Mouse (Mus musculus): ENCODE measurements around the gene Prss32. TPM values are rescaled to one million over a fixed set of nuclear protein-coding genes. Genes with fewer than 3 reads are reported as not detected.
"Not testable (repeated sequence)": the region's sequence is repeated elsewhere in the genome, so short reads cannot be mapped to it uniquely, and the experiment has no call there.

The Prss32 gene
- polyA plus RNA-seq, 1 experiment from 2014 or later = not detected

GRCm38 (mm10) chr17:23873884-23874856, 30.5 kb downstream of the Prss32 start:
- H3K36me3 ChIP-seq (ENCODE audit: control insufficient read depth, insufficient read depth, low read length) = no peaks in the 10 kb centered on the region
- no peak overlapping the region for H3K9ac ChIP-seq (ENCODE audit: low read depth, low read length)
- no peak overlapping the region for H3K4me2 ChIP-seq

GRCm38 (mm10) chr17:23876741-23877140, 33.1 kb downstream of the Prss32 start:
- no peak overlapping the region for H3K4me2 ChIP-seq

More at GRCm38 (mm10) chr17:23873884-23874856, 30.5 kb downstream of the Prss32 start:
- H3K27ac ChIP-seq (ENCODE audit: low read depth, low read length) = no peak overlapping the region
- H3K27me3 ChIP-seq (ENCODE audit: control insufficient read depth, insufficient read depth, low read length) = no peaks in the 10 kb centered on the region
- ATAC-seq (replicated peaks; ENCODE audit: insufficient number of reproducible peaks, low FRiP score, low TSS enrichment) = no peak
- H3K9me3 ChIP-seq (replicated peaks; ENCODE audit: control insufficient read depth, low read length) = no peaks in the 10 kb centered on the region
- no peaks in the 10 kb centered on the region for H3K4me1 ChIP-seq (ENCODE audit: control insufficient read depth, insufficient read depth, low read length)
- 45% methylated on average over 8 of the region's 8 CpGs for WGBS (ENCODE audit: insufficient replicate concordance)
- H3K4me3 ChIP-seq (ENCODE audit: low read depth, low read length) = no peak overlapping the region

GRCm38 (mm10) chr17:23877166-23877565, 33.5 kb downstream of the Prss32 start:
- Histone ChIP-seq H3K4me1 (ENCODE audit: control insufficient read depth, insufficient read depth, low read length) (no peaks in the 10 kb centered on the region), H3K36me3 (ENCODE audit: control insufficient read depth, insufficient read depth, low read length) (no peaks in the 10 kb centered on the region), H3K27ac (ENCODE audit: low read depth, low read length) (no peak overlapping the region), H3K4me3 (ENCODE audit: low read depth, low read length) (no peak overlapping the region), H3K9ac (ENCODE audit: low read depth, low read length) (no peak overlapping the region), H3K9me3 (replicated peaks; ENCODE audit: control insufficient read depth, low read length) (no peaks in the 10 kb centered on the region), H3K27me3 (ENCODE audit: control insufficient read depth, insufficient read depth, low read length) (no peaks in the 10 kb centered on the region), H3K4me2 (no peak overlapping the region)
- 72% methylated on average over 2 of the region's 2 CpGs for WGBS (ENCODE audit: insufficient replicate concordance)
- ATAC-seq (replicated peaks; ENCODE audit: insufficient number of reproducible peaks, low FRiP score, low TSS enrichment) = no peak

More at GRCm38 (mm10) chr17:23876741-23877140, 33.1 kb downstream of the Prss32 start:
- Histone ChIP-seq H3K36me3 (ENCODE audit: control insufficient read depth, insufficient read depth, low read length) (no peaks in the 10 kb centered on the region), H3K9me3 (replicated peaks; ENCODE audit: control insufficient read depth, low read length) (no peaks in the 10 kb centered on the region), H3K27me3 (ENCODE audit: control insufficient read depth, insufficient read depth, low read length) (no peaks in the 10 kb centered on the region), H3K4me1 (ENCODE audit: control insufficient read depth, insufficient read depth, low read length) (no peaks in the 10 kb centered on the region), H3K9ac (ENCODE audit: low read depth, low read length) (no peak overlapping the region), H3K4me3 (ENCODE audit: low read depth, low read length) (no peak overlapping the region), H3K27ac (ENCODE audit: low read depth, low read length) (no peak overlapping the region)
- WGBS (ENCODE audit: insufficient replicate concordance) = 60% methylated on average over 3 of the region's 3 CpGs
- ATAC-seq (replicated peaks; ENCODE audit: insufficient number of reproducible peaks, low FRiP score, low TSS enrichment) = no peak

- 42% methylated on average over 4 of the region's 4 CpGs for WGBS (ENCODE audit: insufficient replicate concordance)
- H3K4me3 ChIP-seq (ENCODE audit: low read depth, low read length); H3K27ac ChIP-seq (ENCODE audit: low read depth, low read length); H3K36me3 ChIP-seq (ENCODE audit: control insufficient read depth, insufficient read depth, low read length); H3K4me2 ChIP-seq; H3K9ac ChIP-seq (ENCODE audit: low read depth, low read length); ATAC-seq (replicated peaks; ENCODE audit: insufficient number of reproducible peaks, low FRiP score, low TSS enrichment); H3K27me3 ChIP-seq (ENCODE audit: control insufficient read depth, insufficient read depth, low read length); H3K9me3 ChIP-seq (replicated peaks; ENCODE audit: control insufficient read depth, low read length); H3K4me1 ChIP-seq (ENCODE audit: control insufficient read depth, insufficient read depth, low read length): not testable (repeated sequence)
These were observed 36.9 kb downstream of the Prss32 start, which contains the start of the genes Dcpp1 and Dcpp2 for GRCm38 (mm10) chr17:23880576-23880975. TSS of gene Dcpp1 (plus strand) at chr17:23880876. TSS of gene Dcpp2 (plus strand) at chr17:23880880.

Small RNA genes lying within 50 kb of the gene (microRNA-seq; reads per million reads assigned to microRNA genes)
- gene Mir5125 (ENCODE audit: borderline number of aligned reads) = 0.81 reads per million, percentile 9 among the genes with 10 or more reads in this experiment

Other genes starting within 250 kb of the Prss32 start
- 8.9 and 9.0 TPM in 2 replicates for gene Zfp13, start 244.4 kb upstream of the Prss32 start, polyA plus RNA-seq (2014; fragmentation: Nextera tagmentation; extraction: Ambion mirVana)
- gene Zscan10, start 243.0 kb upstream of the Prss32 start, polyA plus RNA-seq (2014; fragmentation: Nextera tagmentation; extraction: Ambion mirVana) = not detected in 2 replicates
- 0.07 and 0.27 TPM in 2 replicates for gene Mmp25, start 198.6 kb upstream of the Prss32 start, polyA plus RNA-seq (2014; fragmentation: Nextera tagmentation; extraction: Ambion mirVana)
- 0.24 TPM in 1 of 2 replicates, not detected in the other for gene Bicdl2, start 183.3 kb upstream of the Prss32 start, polyA plus RNA-seq (2014; fragmentation: Nextera tagmentation; extraction: Ambion mirVana)
- 382 and 389 TPM in 2 replicates for gene Hcfc1r1, start 170.3 kb upstream of the Prss32 start, polyA plus RNA-seq (2014; fragmentation: Nextera tagmentation; extraction: Ambion mirVana)
- gene Thoc6, start 170.0 kb upstream of the Prss32 start, polyA plus RNA-seq (2014; fragmentation: Nextera tagmentation; extraction: Ambion mirVana) = 40.9 and 41.0 TPM in 2 replicates
- gene Tnfrsf12a, start 166.4 kb upstream of the Prss32 start, polyA plus RNA-seq (2014; fragmentation: Nextera tagmentation; extraction: Ambion mirVana) = 77.6 and 85.3 TPM in 2 replicates
- gene Cldn6, start 164.6 kb upstream of the Prss32 start, polyA plus RNA-seq (2014; fragmentation: Nextera tagmentation; extraction: Ambion mirVana) = 3.3 and 3.9 TPM in 2 replicates
- 0.25 and 0.46 TPM in 2 replicates for gene Cldn9, start 159.8 kb upstream of the Prss32 start, polyA plus RNA-seq (2014; fragmentation: Nextera tagmentation; extraction: Ambion mirVana)
- 0.16 and 0.20 TPM in 2 replicates for gene 1520401A03Rik, start 121.1 kb upstream of the Prss32 start, polyA plus RNA-seq (2014; fragmentation: Nextera tagmentation; extraction: Ambion mirVana)
- 31.5 and 33.8 TPM in 2 replicates for gene Pkmyt1, start 117.5 kb upstream of the Prss32 start, polyA plus RNA-seq (2014; fragmentation: Nextera tagmentation; extraction: Ambion mirVana)
- gene Paqr4, start 103.0 kb upstream of the Prss32 start, polyA plus RNA-seq (2014; fragmentation: Nextera tagmentation; extraction: Ambion mirVana) = 7.6 and 7.9 TPM in 2 replicates
- 0.27 and 0.63 TPM in 2 replicates for gene Kremen2, start 98.0 kb upstream of the Prss32 start, polyA plus RNA-seq (2014; fragmentation: Nextera tagmentation; extraction: Ambion mirVana)
- 60.5 and 62.4 TPM in 2 replicates for gene Flywch1, start 72.3 kb upstream of the Prss32 start, polyA plus RNA-seq (2014; fragmentation: Nextera tagmentation; extraction: Ambion mirVana)
- gene Flywch2, start 57.8 kb upstream of the Prss32 start, polyA plus RNA-seq (2014; fragmentation: Nextera tagmentation; extraction: Ambion mirVana) = 8.2 and 9.5 TPM in 2 replicates
- 285 and 390 TPM in 2 replicates for gene Srrm2, start 53.3 kb upstream of the Prss32 start, polyA plus RNA-seq (2014; fragmentation: Nextera tagmentation; extraction: Ambion mirVana)
- 929 and 1,004 TPM in 2 replicates for gene Elob, start 14.7 kb upstream of the Prss32 start, polyA plus RNA-seq (2014; fragmentation: Nextera tagmentation; extraction: Ambion mirVana)
- not detected in 2 replicates for gene Prss33, start 7.8 kb upstream of the Prss32 start, polyA plus RNA-seq (2014; fragmentation: Nextera tagmentation; extraction: Ambion mirVana)
- 0.19 and 0.31 TPM in 2 replicates for gene Prss41, start 317 bp downstream of the Prss32 start, polyA plus RNA-seq (2014; fragmentation: Nextera tagmentation; extraction: Ambion mirVana)
- not detected in 2 replicates for gene Prss21, start 24.2 kb downstream of the Prss32 start, polyA plus RNA-seq (2014; fragmentation: Nextera tagmentation; extraction: Ambion mirVana)
- not detected in 2 replicates for gene Dcpp1, start 37.0 kb downstream of the Prss32 start, polyA plus RNA-seq (2014; fragmentation: Nextera tagmentation; extraction: Ambion mirVana)
- gene Dcpp2, start 37.0 kb downstream of the Prss32 start, polyA plus RNA-seq (2014; fragmentation: Nextera tagmentation; extraction: Ambion mirVana) = not detected in 2 replicates
- not detected in 2 replicates for gene Dcpp3, start 73.6 kb downstream of the Prss32 start, polyA plus RNA-seq (2014; fragmentation: Nextera tagmentation; extraction: Ambion mirVana)
- gene Sbp, start 97.8 kb downstream of the Prss32 start, polyA plus RNA-seq (2014; fragmentation: Nextera tagmentation; extraction: Ambion mirVana) = not detected in 2 replicates
- gene Sbpl, start 111.4 kb downstream of the Prss32 start, polyA plus RNA-seq (2014; fragmentation: Nextera tagmentation; extraction: Ambion mirVana) = not detected in 2 replicates
- gene Prss30, start 136.7 kb downstream of the Prss32 start, polyA plus RNA-seq (2014; fragmentation: Nextera tagmentation; extraction: Ambion mirVana) = not detected in 2 replicates
- 0.17 TPM in 1 of 2 replicates, not detected in the other for gene Prss22, start 154.2 kb downstream of the Prss32 start, polyA plus RNA-seq (2014; fragmentation: Nextera tagmentation; extraction: Ambion mirVana)
- gene Prss27, start 194.3 kb downstream of the Prss32 start, polyA plus RNA-seq (2014; fragmentation: Nextera tagmentation; extraction: Ambion mirVana) = 0.17 and 0.37 TPM in 2 replicates
- gene Kctd5, start 229.6 kb downstream of the Prss32 start, polyA plus RNA-seq (2014; fragmentation: Nextera tagmentation; extraction: Ambion mirVana) = 39.9 and 42.7 TPM in 2 replicates